Mouse (Mus musculus): ENCODE results near the gene Apbb1.

The Apbb1 gene

GRCm38 (mm10) chr7:105519771-105520170 lies 61.7 kb downstream of the Apbb1 start:
- no peak for DNase-seq (ENCODE audit: low spot score in 2 of 2)

- no peak for DNase-seq (ENCODE audit: low spot score in 2 of 2)
Measured at GRCm38 (mm10) chr7:105519336-105519735, 62.1 kb downstream of the Apbb1 start.

- no peak for DNase-seq (ENCODE audit: low spot score in 2 of 2)
Measured at GRCm38 (mm10) chr7:105516669-105517360, 64.6 kb downstream of the Apbb1 start.

- DNase-seq (ENCODE audit: low spot score in 2 of 2), result peak; percentile 17 to 31
Measured at GRCm38 (mm10) chr7:105515178-105515577, 66.3 kb downstream of the Apbb1 start.

- no peak for DNase-seq (ENCODE audit: low spot score in 2 of 2)
Measured at GRCm38 (mm10) chr7:105514561-105514960, 66.9 kb downstream of the Apbb1 start.

- no peak for DNase-seq (ENCODE audit: low spot score in 2 of 2)
Measured at GRCm38 (mm10) chr7:105513845-105514291, 67.6 kb downstream of the Apbb1 start.

- DNase-seq (ENCODE audit: low spot score in 2 of 2), result no peak
Measured at GRCm38 (mm10) chr7:105510143-105510542, 71.3 kb downstream of the Apbb1 start.
